ENCODE assay signal across 8 mouse cellular contexts in the genomic region with DNA sequence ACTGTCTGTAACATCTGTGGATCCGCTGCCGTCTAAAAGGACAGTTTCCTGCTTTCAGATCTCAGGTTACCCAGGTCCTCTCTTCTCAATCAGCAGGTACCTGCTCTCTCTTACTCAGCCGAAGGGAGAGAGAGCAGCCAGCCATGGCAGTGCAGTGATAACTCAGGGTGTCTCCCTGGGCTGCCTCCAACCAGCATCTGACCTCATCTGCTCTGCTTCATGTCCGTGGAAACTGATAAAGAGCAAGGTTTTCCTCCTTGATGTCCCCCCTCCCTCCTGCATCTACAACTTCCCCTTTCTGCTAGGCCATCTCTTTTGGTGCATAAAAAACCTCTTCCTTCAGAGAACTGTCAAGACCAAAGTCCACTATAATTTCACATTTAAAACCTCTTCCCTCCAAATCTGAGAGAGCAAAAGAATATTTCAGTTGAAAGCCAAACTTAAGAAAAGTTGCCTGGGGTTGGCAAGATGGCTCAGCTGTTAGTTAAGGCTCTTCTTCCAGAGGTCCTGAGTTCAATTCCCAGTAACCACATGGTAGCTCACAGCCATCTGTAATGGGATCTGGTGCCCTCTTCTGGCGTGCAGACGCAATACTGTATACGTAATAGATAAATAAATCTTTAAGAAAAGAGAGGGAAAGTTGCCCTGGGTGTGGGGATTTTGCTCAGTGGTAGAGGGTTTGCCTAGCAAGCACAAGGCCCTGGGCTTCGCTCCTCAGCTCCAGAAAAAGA. TPM values are rescaled to one million over a fixed set of nuclear protein-coding genes. Genes with fewer than 3 reads are reported as not detected.
DNase-seq lines count a peak whose midpoint lies in the region; ATAC-seq and TF ChIP-seq lines count a peak whose summit lies in the region.

No protein-coding gene starts in this region.

- no peak overlapping the region for H3K4me3 ChIP-seq in thymus, adult 2 months (ENCODE audit: control insufficient read depth, insufficient read depth, low read length)
- H3K4me3 ChIP-seq in neural tube, embryonic 15.5 days (replicated peaks) = no peak overlapping the region

- H3K27me3 ChIP-seq in thymus, adult 2 months (ENCODE audit: control insufficient read depth, insufficient read depth, low read length) = no peaks in the 10 kb centered on the region
- no peaks in the 10 kb centered on the region for H3K27me3 ChIP-seq in neural tube, embryonic 15.5 days (replicated peaks)

- no peak overlapping the region for H3K9ac ChIP-seq in neural tube, embryonic 15.5 days (replicated peaks)

- H3K4me2 ChIP-seq in neural tube, embryonic 15.5 days = no peak overlapping the region

- H3K9me3 ChIP-seq in neural tube, embryonic 15.5 days (replicated peaks) = no peaks in the 10 kb centered on the region

- H3K36me3 ChIP-seq in thymus, adult 2 months (ENCODE audit: control insufficient read depth, insufficient read depth, low read length) = no peaks in the 10 kb centered on the region
- H3K36me3 ChIP-seq in neural tube, embryonic 15.5 days = no peaks in the 10 kb centered on the region

- H3K4me1 ChIP-seq in thymus, adult 2 months (replicated peaks; ENCODE audit: control insufficient read depth, insufficient read depth, low read length) = peaks cover 11% of the 10 kb centered on the region
- peaks cover 2% of the 10 kb centered on the region; the same call in 1 of the 2 replicates for H3K4me1 ChIP-seq in neural tube, embryonic 15.5 days

- peak; percentile 74 for ATAC-seq in megakaryocyte, adult 5-6 weeks (ENCODE audit: poor library complexity, severe bottlenecking)
- no peak for ATAC-seq in neural tube, embryonic 15.5 days (ENCODE audit: low FRiP score)

- no peak overlapping the region for H3K27ac ChIP-seq in thymus, adult 2 months (ENCODE audit: control insufficient read depth, insufficient read depth, low read length)
- H3K27ac ChIP-seq in neural tube, embryonic 15.5 days (replicated peaks) = no peak overlapping the region

- no peak for TF ChIP-seq POLR2A in thymus, adult 2 months (IDR thresholded peaks at IDR 0.05; ENCODE audit: control insufficient read depth, extremely low read depth, insufficient read depth, low read length, poor library complexity)

- WGBS in thymus, adult 2 months = 31% methylated on average over 8 of the region's 8 CpGs
- WGBS in neural tube, embryonic 15.5 days = 57% methylated on average over 8 of the region's 8 CpGs

- no peak for TF ChIP-seq CTCF in thymus, adult 2 months (IDR thresholded peaks at IDR 0.05; ENCODE audit: borderline replicate concordance, control insufficient read depth, extremely low read depth, insufficient read depth, low read length, poor library complexity)

- peak; percentile 47 for DNase-seq in adrenal gland, postnatal 10 days
- DNase-seq in adrenal gland, adult 8-10 months = no peak
- DNase-seq in thymus, adult 2 months = peak; percentile 51
- DNase-seq in thymus, adult 18-20 months = no peak
- no peak for DNase-seq in frontal cortex, postnatal 10 days (ENCODE audit: low spot score in 2 of 2)
- DNase-seq in right cerebral cortex, adult 18-20 months = no peak

RNA-seq across cellular contexts. Expression of gene Grb2, which starts 9.4 kb away (rescaled TPM):
- 100 to 1,000 TPM in 1 of 2 experiments, 10 to 100 TPM in 1; 99.1 to 104 TPM for total RNA-seq in adrenal gland, postnatal 10 days (2021)
- total RNA-seq in adrenal gland, adult 8-10 months (2022) = 100 to 1,000 TPM; 136 to 165 (median 160) TPM
- polyA plus RNA-seq in thymus, adult 2 months (2012; rRNA removed) = 81.7 and 82.8 TPM in 2 replicates
- total RNA-seq in megakaryocyte, adult 5-6 weeks (2015) = 109 TPM in 2 replicates
- total RNA-seq in megakaryocyte, adult 5-6 weeks (2017) = 68.7 and 124 TPM in 2 replicates
- 192 and 194 TPM in 2 replicates for polyA plus RNA-seq in neural tube, embryonic 15.5 days (2015; fragmentation: Nextera tagmentation; extraction: Ambion mirVana)

RNA-seq across cellular contexts. Expression of gene Tmem94, which starts 47.4 kb away (rescaled TPM):
- total RNA-seq in adrenal gland, postnatal 10 days (2021) = 10 to 100 TPM; 62.0 to 79.6 TPM
- 100 to 1,000 TPM in 2 of 4 experiments, 10 to 100 TPM in 2; 83.2 to 102 (median 95.5) TPM for total RNA-seq in adrenal gland, adult 8-10 months (2022)
- 84.7 and 91.9 TPM in 2 replicates for polyA plus RNA-seq in thymus, adult 2 months (2012; rRNA removed)
- 16.1 and 17.1 TPM in 2 replicates for total RNA-seq in megakaryocyte, adult 5-6 weeks (2015)
- total RNA-seq in megakaryocyte, adult 5-6 weeks (2017) = 15.9 and 18.8 TPM in 2 replicates
- polyA plus RNA-seq in neural tube, embryonic 15.5 days (2015; fragmentation: Nextera tagmentation; extraction: Ambion mirVana) = 20.3 and 21.2 TPM in 2 replicates

Comparison
In these comparisons a context has a peak if more than half of its experiments do, and no peak if none do; other contexts are left out.
1. DNase-seq: peak in adrenal gland, postnatal 10 days (single experiment) and thymus, adult 2 months (single experiment); none in adrenal gland, adult 8-10 months (single experiment), thymus, adult 18-20 months (0 of 2), frontal cortex, postnatal 10 days (0 of 2) and right cerebral cortex, adult 18-20 months (single experiment).